Mouse (Mus musculus): ENCODE results near the gene Klf6.

- no peak for TF ChIP-seq POLR2A (IDR thresholded peaks at IDR 0.05; ENCODE audit: borderline replicate concordance, extremely low read depth, insufficient read depth, insufficient read length, poor library complexity, severe bottlenecking)
- TF ChIP-seq CTCF (IDR thresholded peaks at IDR 0.05; ENCODE audit: borderline replicate concordance, extremely low read depth, insufficient read depth, insufficient read length) = no peak
Measured at GRCm38 (mm10) chr13:5826170-5826827, 35.0 kb upstream of the Klf6 start.

Data from brain, embryonic 14.5 days (tissue).